Mouse (Mus musculus) midbrain, embryonic 12.5 days (tissue): ENCODE data around the gene Prorsd1. TPM values are rescaled to one million over a fixed set of nuclear protein-coding genes. Genes with fewer than 3 reads are reported as not detected.

Experiments
- ATAC-seq: fragments of 200-750 bp; cut with Nextera tagmentation; 2 replicates; pipeline ENCODE4 v1.8.0; 2017; ENCODE audit warnings: low read depth, moderate TSS enrichment, moderate library complexity; ENCODE audit not compliant: low FRiP score
- H3K27ac ChIP-seq: fragments of 300-500 bp; sonication (generic); replicated peaks from 2 replicates; pipeline ENCODE4 v1.5.1; 2016; ENCODE audit warnings: mild to moderate bottlenecking
- H3K27me3 ChIP-seq: fragments of 300-500 bp; sonication (generic); 2 replicates; pipeline ENCODE4 v1.6.1; 2016; ENCODE audit warnings: mild to moderate bottlenecking
- H3K36me3 ChIP-seq: fragments of 300-500 bp; sonication (generic); 2 replicates; pipeline ENCODE4 v1.6.1; 2016
- H3K4me1 ChIP-seq: fragments of 300-500 bp; sonication (generic); 2 replicates; pipeline ENCODE4 v1.6.1; 2016
- H3K4me2 ChIP-seq: fragments of 300-500 bp; sonication (generic); replicated peaks from 2 replicates; pipeline ENCODE4 v1.6.1; 2016; ENCODE audit warnings: mild to moderate bottlenecking, moderate library complexity
- H3K4me3 ChIP-seq: fragments of 300-500 bp; sonication (generic); 2 replicates; pipeline ENCODE4 v1.5.1; 2016; ENCODE audit warnings: mild to moderate bottlenecking
- H3K9ac ChIP-seq: fragments of 300-500 bp; sonication (generic); replicated peaks from 2 replicates; pipeline ENCODE4 v1.6.1; 2016; ENCODE audit warnings: mild to moderate bottlenecking, moderate library complexity
- H3K9me3 ChIP-seq: fragments of 300-500 bp; sonication (generic); 2 replicates; pipeline ENCODE4 v1.6.1; 2016; ENCODE audit warnings: mild to moderate bottlenecking
- WGBS: fragments of 180-500 bp; shearing (Covaris S2); methylation state at CpG from one replicate; pipeline ENCODE4 v1.1.7; 2016; 5-methylcytosine and 5-hydroxymethylcytosine counted together
- polyA plus RNA-seq: library from polyadenylated mRNA; unstranded; fragments of >200 nt; fragmentation: Nextera tagmentation; extraction: Ambion mirVana; gene quantifications from 2 replicates; pipeline ENCODE4 v1.2.1, GENCODE M21; 2016

The Prorsd1 gene
- polyA plus RNA-seq, 1 experiment from 2014 or later: 16.1 TPM

GRCm38 (mm10) chr11:29544225-29544945, 29.6 kb upstream of the Prorsd1 start:
- Histone ChIP-seq H3K4me2 (no peak overlapping the region), H3K27me3 (no peaks in the 10 kb centered on the region), H3K4me3 (no peak overlapping the region), H3K4me1 (peaks cover 12% of the 10 kb centered on the region), H3K36me3 (peaks cover 53% of the 10 kb centered on the region), H3K27ac (no peak overlapping the region), H3K9ac (no peak overlapping the region), H3K9me3 (no peaks in the 10 kb centered on the region)
- ATAC-seq: no peak
- WGBS: 84% methylated on average over 3 of the region's 3 CpGs

GRCm38 (mm10) chr11:29538201-29538600, 23.4 kb upstream of the Prorsd1 start:
- peaks cover 56% of the 10 kb centered on the region for H3K36me3 ChIP-seq
- no peak overlapping the region for H3K4me2 ChIP-seq
- no peaks in the 10 kb centered on the region for H3K9me3 ChIP-seq
- 94% methylated on average over 1 of the region's 1 CpGs for WGBS
- no peaks in the 10 kb centered on the region for H3K27me3 ChIP-seq
- no peaks in the 10 kb centered on the region for H3K4me1 ChIP-seq
- no peak for ATAC-seq
- no peak overlapping the region for H3K4me3 ChIP-seq
- no peak overlapping the region for H3K27ac ChIP-seq
- H3K9ac ChIP-seq: no peak overlapping the region

- Histone ChIP-seq H3K4me1 (peaks cover 9% of the 10 kb centered on the region), H3K27ac (peak within 1 kb of the TSS; percentile 83), H3K4me3 (peak within 1 kb of the TSS; percentile 68), H3K9me3 (no peaks in the 10 kb centered on the region), H3K36me3 (peaks cover 13% of the 10 kb centered on the region), H3K9ac (peak within 1 kb of the TSS; percentile 83), H3K4me2 (peak within 1 kb of the TSS; percentile 69), H3K27me3 (no peaks in the 10 kb centered on the region)
- WGBS: 3% methylated on average over 47 of the region's 47 CpGs
- peak; percentile 98 for ATAC-seq
Measured at GRCm38 (mm10) chr11:29525988-29526794, 11.4 kb upstream of the Prorsd1 start, which contains the start of gene Mtif2. Mtif2 (plus strand) TSS chr11:29526408.

GRCm38 (mm10) chr11:29514325-29514681, 530 bp downstream of the Prorsd1 start:
- no peak for ATAC-seq
- WGBS: 33% methylated on average over 10 of the region's 10 CpGs
- no peaks in the 10 kb centered on the region for H3K9me3 ChIP-seq
- 0 out of 2 replicates have a peak, but pooled peaks cover 4% of the 10 kb centered on the region for H3K36me3 ChIP-seq
- peak overlapping the region; percentile 63 for H3K4me2 ChIP-seq
- H3K27me3 ChIP-seq: no peaks in the 10 kb centered on the region
- H3K9ac ChIP-seq: peak overlapping the region; percentile 56
- H3K4me3 ChIP-seq: peak overlapping the region; percentile 60
- H3K4me1 ChIP-seq: 0 out of 2 replicates have a peak, but pooled peaks cover 4% of the 10 kb centered on the region
- H3K27ac ChIP-seq: peak overlapping the region; percentile 49; the same call in 1 of the 2 replicates

GRCm38 (mm10) chr11:29512818-29513535, 1.9 kb downstream of the Prorsd1 start:
- Histone ChIP-seq H3K4me3 (no peak overlapping the region), H3K27me3 (no peaks in the 10 kb centered on the region), H3K9ac (no peak overlapping the region), H3K4me1 (0 out of 2 replicates have a peak, but pooled peaks cover 4% of the 10 kb centered on the region), H3K27ac (no peak overlapping the region), H3K9me3 (no peaks in the 10 kb centered on the region), H3K36me3 (0 out of 2 replicates have a peak, but pooled peaks cover 4% of the 10 kb centered on the region), H3K4me2 (no peak overlapping the region)
- whole genome bisulfite sequencing: 87% methylated on average over 4 of the region's 4 CpGs
- ATAC-seq: no peak

GRCm38 (mm10) chr11:29509421-29509820, 5.4 kb downstream of the Prorsd1 start:
- no peak for ATAC-seq
- Histone ChIP-seq H3K36me3 (peaks cover 12% of the 10 kb centered on the region), H3K4me1 (0 out of 2 replicates have a peak, but pooled peaks cover 4% of the 10 kb centered on the region), H3K4me3 (no peak overlapping the region), H3K4me2 (no peak overlapping the region), H3K9me3 (no peaks in the 10 kb centered on the region), H3K9ac (no peak overlapping the region), H3K27ac (no peak overlapping the region), H3K27me3 (no peaks in the 10 kb centered on the region)
- WGBS: 98% methylated on average over 1 of the region's 1 CpGs

- Histone ChIP-seq H3K36me3 (peaks cover 32% of the 10 kb centered on the region), H3K9me3 (no peaks in the 10 kb centered on the region), H3K9ac (no peak overlapping the region), H3K4me3 (no peak overlapping the region), H3K27me3 (no peaks in the 10 kb centered on the region), H3K4me2 (no peak overlapping the region), H3K27ac (no peak overlapping the region), H3K4me1 (no peaks in the 10 kb centered on the region)
- ATAC-seq: no peak
- 96% methylated on average over 2 of the region's 2 CpGs for WGBS
Measured at GRCm38 (mm10) chr11:29504899-29505625, 9.8 kb downstream of the Prorsd1 start.

- Histone ChIP-seq H3K4me2 (no peak overlapping the region), H3K4me3 (no peak overlapping the region), H3K27me3 (no peaks in the 10 kb centered on the region), H3K27ac (no peak overlapping the region), H3K9me3 (no peaks in the 10 kb centered on the region), H3K36me3 (peaks cover 38% of the 10 kb centered on the region), H3K9ac (no peak overlapping the region), H3K4me1 (no peaks in the 10 kb centered on the region)
- WGBS: 91% methylated on average over 10 of the region's 10 CpGs
- no peak for ATAC-seq
Measured at GRCm38 (mm10) chr11:29503948-29504893, 10.6 kb downstream of the Prorsd1 start.

GRCm38 (mm10) chr11:29496962-29497361, 17.9 kb downstream of the Prorsd1 start:
- Histone ChIP-seq H3K27ac (no peak overlapping the region), H3K9me3 (no peaks in the 10 kb centered on the region), H3K27me3 (no peaks in the 10 kb centered on the region), H3K9ac (no peak overlapping the region), H3K36me3 (peaks cover 35% of the 10 kb centered on the region), H3K4me2 (no peak overlapping the region), H3K4me3 (no peak overlapping the region), H3K4me1 (no peaks in the 10 kb centered on the region)
- WGBS: 98% methylated on average over 3 of the region's 3 CpGs
- no peak for ATAC-seq

- Histone ChIP-seq H3K4me2 (no peak overlapping the region), H3K4me3 (no peak overlapping the region), H3K9me3 (no peaks in the 10 kb centered on the region), H3K27me3 (no peaks in the 10 kb centered on the region), H3K27ac (no peak overlapping the region), H3K36me3 (peaks cover 20% of the 10 kb centered on the region), H3K4me1 (no peaks in the 10 kb centered on the region), H3K9ac (no peak overlapping the region)
- ATAC-seq: no peak
- 89% methylated on average over 1 of the region's 1 CpGs for WGBS
Measured at GRCm38 (mm10) chr11:29493135-29493534, 21.7 kb downstream of the Prorsd1 start.
